Mouse (Mus musculus): ENCODE results near the gene Alpl.

The Alpl gene

GRCm38 (mm10) chr4:137800324-137800723, 4.1 kb upstream of the Alpl start:
- DNase-seq (ENCODE audit: low spot score in 2 of 2), result no peak

GRCm38 (mm10) chr4:137797038-137797437, 854 bp upstream of the Alpl start:
- DNase-seq (ENCODE audit: low spot score in 2 of 2), result no peak

GRCm38 (mm10) chr4:137794178-137794900, 1.8 kb downstream of the Alpl start:
- no peak for DNase-seq (ENCODE audit: low spot score in 2 of 2)

- no peak for DNase-seq (ENCODE audit: low spot score in 2 of 2)
Observed at GRCm38 (mm10) chr4:137793611-137794010, 2.6 kb downstream of the Alpl start.

GRCm38 (mm10) chr4:137791440-137791839, 4.7 kb downstream of the Alpl start:
- DNase-seq (ENCODE audit: low spot score in 2 of 2), result no peak

- no peak for DNase-seq (ENCODE audit: low spot score in 2 of 2)
Observed at GRCm38 (mm10) chr4:137790981-137791380, 5.2 kb downstream of the Alpl start.

GRCm38 (mm10) chr4:137788511-137789049, 7.6 kb downstream of the Alpl start:
- no peak for DNase-seq (ENCODE audit: low spot score in 2 of 2)

GRCm38 (mm10) chr4:137787589-137788289, 8.4 kb downstream of the Alpl start:
- DNase-seq (ENCODE audit: low spot score in 2 of 2), result no peak

- DNase-seq (ENCODE audit: low spot score in 2 of 2), result no peak
Observed at GRCm38 (mm10) chr4:137786488-137786887, 9.7 kb downstream of the Alpl start.

- no peak for DNase-seq (ENCODE audit: low spot score in 2 of 2)
Observed at GRCm38 (mm10) chr4:137785270-137785669, 10.9 kb downstream of the Alpl start.

- DNase-seq (ENCODE audit: low spot score in 2 of 2), result no peak
Observed at GRCm38 (mm10) chr4:137784741-137785140, 11.4 kb downstream of the Alpl start.

- no peak for DNase-seq (ENCODE audit: low spot score in 2 of 2)
Observed at GRCm38 (mm10) chr4:137783541-137784191, 12.5 kb downstream of the Alpl start.

GRCm38 (mm10) chr4:137781949-137782348, 14.2 kb downstream of the Alpl start:
- DNase-seq (ENCODE audit: low spot score in 2 of 2), result no peak

- DNase-seq (ENCODE audit: low spot score in 2 of 2), result no peak
Observed at GRCm38 (mm10) chr4:137780986-137781385, 15.2 kb downstream of the Alpl start.

- no peak for DNase-seq (ENCODE audit: low spot score in 2 of 2)
Observed at GRCm38 (mm10) chr4:137778397-137779184, 17.6 kb downstream of the Alpl start.

GRCm38 (mm10) chr4:137777866-137778265, 18.3 kb downstream of the Alpl start:
- no peak for DNase-seq (ENCODE audit: low spot score in 2 of 2)

- DNase-seq (ENCODE audit: low spot score in 2 of 2), result no peak
Observed at GRCm38 (mm10) chr4:137774505-137774904, 21.7 kb downstream of the Alpl start.

- DNase-seq (ENCODE audit: low spot score in 2 of 2), result no peak
Observed at GRCm38 (mm10) chr4:137774013-137774412, 22.2 kb downstream of the Alpl start.

- DNase-seq (ENCODE audit: low spot score in 2 of 2), result no peak
Observed at GRCm38 (mm10) chr4:137773369-137773899, 22.8 kb downstream of the Alpl start.

- DNase-seq (ENCODE audit: low spot score in 2 of 2), result no peak
Observed at GRCm38 (mm10) chr4:137772438-137773056, 23.6 kb downstream of the Alpl start.

GRCm38 (mm10) chr4:137771749-137772148, 24.4 kb downstream of the Alpl start:
- no peak for DNase-seq (ENCODE audit: low spot score in 2 of 2)
